Mouse (Mus musculus): ENCODE measurements around the gene Cdh4.

- TF ChIP-seq CTCF (IDR thresholded peaks at IDR 0.05; ENCODE audit: control insufficient read depth, insufficient read depth, low read length) (no peak), POLR2A (IDR thresholded peaks at IDR 0.05; ENCODE audit: borderline replicate concordance, control insufficient read depth, low read depth, low read length) (no peak)
These were observed 371.0 kb downstream of the Cdh4 start for GRCm38 (mm10) chr2:179813035-179813827.
